Mouse (Mus musculus): Measurements from ENCODE around the gene Casz1. TPM values are rescaled to one million over a fixed set of nuclear protein-coding genes. Genes with fewer than 3 reads are reported as not detected.

Gene Casz1
- total RNA-seq, 2 experiments from 2014 or later: 1.1 to 2.5 TPM

- no peak for ATAC-seq (replicated peaks; ENCODE audit: low FRiP score, poor library complexity, severe bottlenecking)
Measured at GRCm38 (mm10) chr4:148923976-148924375, 119.7 kb downstream of the Casz1 start.

GRCm38 (mm10) chr4:148925589-148926359 is 121.5 kb downstream of the Casz1 start:
- no peak for ATAC-seq (replicated peaks; ENCODE audit: low FRiP score, poor library complexity, severe bottlenecking)

GRCm38 (mm10) chr4:148926459-148926858 is 122.2 kb downstream of the Casz1 start:
- ATAC-seq (replicated peaks; ENCODE audit: low FRiP score, poor library complexity, severe bottlenecking): no peak

- ATAC-seq (replicated peaks; ENCODE audit: low FRiP score, poor library complexity, severe bottlenecking): no peak
Measured at GRCm38 (mm10) chr4:148928316-148928715, 124.1 kb downstream of the Casz1 start.

- ATAC-seq (replicated peaks; ENCODE audit: low FRiP score, poor library complexity, severe bottlenecking): no peak
Measured at GRCm38 (mm10) chr4:148928876-148929275, 124.6 kb downstream of the Casz1 start.

GRCm38 (mm10) chr4:148930721-148931229 is 126.5 kb downstream of the Casz1 start:
- no peak for ATAC-seq (replicated peaks; ENCODE audit: low FRiP score, poor library complexity, severe bottlenecking)

- ATAC-seq (replicated peaks; ENCODE audit: low FRiP score, poor library complexity, severe bottlenecking): no peak
Measured at GRCm38 (mm10) chr4:148933109-148933508, 128.9 kb downstream of the Casz1 start.

GRCm38 (mm10) chr4:148935211-148935610 is 131.0 kb downstream of the Casz1 start:
- no peak for ATAC-seq (replicated peaks; ENCODE audit: low FRiP score, poor library complexity, severe bottlenecking)

GRCm38 (mm10) chr4:148936111-148936510 is 131.9 kb downstream of the Casz1 start:
- no peak for ATAC-seq (replicated peaks; ENCODE audit: low FRiP score, poor library complexity, severe bottlenecking)

GRCm38 (mm10) chr4:148936727-148937126 is 132.5 kb downstream of the Casz1 start:
- ATAC-seq (replicated peaks; ENCODE audit: low FRiP score, poor library complexity, severe bottlenecking): no peak

- no peak for ATAC-seq (replicated peaks; ENCODE audit: low FRiP score, poor library complexity, severe bottlenecking)
Measured at GRCm38 (mm10) chr4:148938546-148938945, 134.3 kb downstream of the Casz1 start.

- no peak for ATAC-seq (replicated peaks; ENCODE audit: low FRiP score, poor library complexity, severe bottlenecking)
Measured at GRCm38 (mm10) chr4:148940674-148941211, 136.5 kb downstream of the Casz1 start.

- no peak for ATAC-seq (replicated peaks; ENCODE audit: low FRiP score, poor library complexity, severe bottlenecking)
Measured at GRCm38 (mm10) chr4:148941321-148941720, 137.1 kb downstream of the Casz1 start.

- ATAC-seq (replicated peaks; ENCODE audit: low FRiP score, poor library complexity, severe bottlenecking): no peak
Measured at GRCm38 (mm10) chr4:148943099-148943498, 138.9 kb downstream of the Casz1 start.

- no peak for ATAC-seq (replicated peaks; ENCODE audit: low FRiP score, poor library complexity, severe bottlenecking)
Measured at GRCm38 (mm10) chr4:148945476-148945881, 141.2 kb downstream of the Casz1 start.

- ATAC-seq (replicated peaks; ENCODE audit: low FRiP score, poor library complexity, severe bottlenecking): no peak
Measured at GRCm38 (mm10) chr4:148946071-148946470, 141.8 kb downstream of the Casz1 start.

- no peak for ATAC-seq (replicated peaks; ENCODE audit: low FRiP score, poor library complexity, severe bottlenecking)
Measured at GRCm38 (mm10) chr4:148947833-148948388, 143.7 kb downstream of the Casz1 start.

GRCm38 (mm10) chr4:148950487-148950886 is 146.3 kb downstream of the Casz1 start:
- ATAC-seq (replicated peaks; ENCODE audit: low FRiP score, poor library complexity, severe bottlenecking): no peak

- ATAC-seq (replicated peaks; ENCODE audit: low FRiP score, poor library complexity, severe bottlenecking): no peak
Measured at GRCm38 (mm10) chr4:148950932-148951650, 146.9 kb downstream of the Casz1 start.

- ATAC-seq (replicated peaks; ENCODE audit: low FRiP score, poor library complexity, severe bottlenecking): no peak
Measured at GRCm38 (mm10) chr4:148951821-148952291, 147.6 kb downstream of the Casz1 start.

All from erythroid progenitor cell, adult 5-6 weeks (primary cell).